Mouse (Mus musculus): Measurements from ENCODE around the gene Vps41. TPM values are rescaled to one million over a fixed set of nuclear protein-coding genes. Genes with fewer than 3 reads are reported as not detected.

Gene Vps41
- polyA plus RNA-seq, 1 experiment from 2014 or later: 73.7 TPM

- ATAC-seq (ENCODE audit: insufficient number of reproducible peaks, insufficient read depth, low FRiP score, low TSS enrichment, low read depth): no peak
- H3K27ac ChIP-seq: no peak overlapping the region
- H3K9ac ChIP-seq: no peak overlapping the region
- 87% methylated on average over 4 of the region's 4 CpGs for WGBS
- no peaks in the 10 kb centered on the region for H3K4me1 ChIP-seq
- H3K4me2 ChIP-seq: no peak overlapping the region
- peaks cover 13% of the 10 kb centered on the region for H3K36me3 ChIP-seq
- H3K9me3 ChIP-seq: no peaks in the 10 kb centered on the region
- no peaks in the 10 kb centered on the region for H3K27me3 ChIP-seq
- H3K4me3 ChIP-seq: no peak overlapping the region
Observed at GRCm38 (mm10) chr13:18842556-18842955, 125.5 kb downstream of the Vps41 start.

GRCm38 (mm10) chr13:18843546-18843945 lies 126.5 kb downstream of the Vps41 start:
- no peak for ATAC-seq (ENCODE audit: insufficient number of reproducible peaks, insufficient read depth, low FRiP score, low TSS enrichment, low read depth)
- Histone ChIP-seq H3K9ac (no peak overlapping the region), H3K27me3 (no peaks in the 10 kb centered on the region), H3K36me3 (peaks cover 15% of the 10 kb centered on the region), H3K4me2 (no peak overlapping the region), H3K27ac (no peak overlapping the region), H3K9me3 (no peaks in the 10 kb centered on the region), H3K4me3 (no peak overlapping the region), H3K4me1 (no peaks in the 10 kb centered on the region)
- 86% methylated on average over 1 of the region's 1 CpGs for WGBS

- Histone ChIP-seq H3K27me3 (no peaks in the 10 kb centered on the region), H3K4me2 (no peak overlapping the region), H3K4me1 (no peaks in the 10 kb centered on the region), H3K36me3 (peaks cover 27% of the 10 kb centered on the region), H3K27ac (no peak overlapping the region), H3K4me3 (no peak overlapping the region), H3K9ac (no peak overlapping the region), H3K9me3 (no peaks in the 10 kb centered on the region)
- no peak for ATAC-seq (ENCODE audit: insufficient number of reproducible peaks, insufficient read depth, low FRiP score, low TSS enrichment, low read depth)
- 83% methylated on average over 3 of the region's 3 CpGs for WGBS
Observed at GRCm38 (mm10) chr13:18847386-18847785, 130.3 kb downstream of the Vps41 start.

- Histone ChIP-seq H3K4me2 (no peak overlapping the region), H3K27ac (no peak overlapping the region), H3K4me3 (no peak overlapping the region), H3K36me3 (peaks cover 37% of the 10 kb centered on the region), H3K9me3 (no peaks in the 10 kb centered on the region), H3K27me3 (no peaks in the 10 kb centered on the region), H3K4me1 (no peaks in the 10 kb centered on the region), H3K9ac (no peak overlapping the region)
- ATAC-seq (ENCODE audit: insufficient number of reproducible peaks, insufficient read depth, low FRiP score, low TSS enrichment, low read depth): no peak
Observed at GRCm38 (mm10) chr13:18849563-18849962, 132.5 kb downstream of the Vps41 start.

GRCm38 (mm10) chr13:18851182-18851581 lies 134.1 kb downstream of the Vps41 start:
- Histone ChIP-seq H3K27ac (no peak overlapping the region), H3K9me3 (no peaks in the 10 kb centered on the region), H3K36me3 (peaks cover 30% of the 10 kb centered on the region), H3K4me1 (no peaks in the 10 kb centered on the region), H3K4me3 (no peak overlapping the region), H3K9ac (no peak overlapping the region), H3K27me3 (no peaks in the 10 kb centered on the region), H3K4me2 (no peak overlapping the region)
- 78% methylated on average over 4 of the region's 4 CpGs for WGBS
- ATAC-seq (ENCODE audit: insufficient number of reproducible peaks, insufficient read depth, low FRiP score, low TSS enrichment, low read depth): no peak

GRCm38 (mm10) chr13:18852718-18853117 lies 135.6 kb downstream of the Vps41 start:
- no peak overlapping the region for H3K27ac ChIP-seq
- H3K4me3 ChIP-seq: no peak overlapping the region
- no peaks in the 10 kb centered on the region for H3K27me3 ChIP-seq
- peaks cover 32% of the 10 kb centered on the region for H3K36me3 ChIP-seq
- WGBS: 86% methylated on average over 8 of the region's 8 CpGs
- H3K4me2 ChIP-seq: no peak overlapping the region
- no peaks in the 10 kb centered on the region for H3K9me3 ChIP-seq
- ATAC-seq (ENCODE audit: insufficient number of reproducible peaks, insufficient read depth, low FRiP score, low TSS enrichment, low read depth): no peak
- no peaks in the 10 kb centered on the region for H3K4me1 ChIP-seq
- H3K9ac ChIP-seq: no peak overlapping the region

- Histone ChIP-seq H3K4me3 (no peak overlapping the region), H3K27me3 (no peaks in the 10 kb centered on the region), H3K9ac (no peak overlapping the region), H3K4me2 (no peak overlapping the region), H3K9me3 (no peaks in the 10 kb centered on the region), H3K27ac (no peak overlapping the region), H3K36me3 (peaks cover 35% of the 10 kb centered on the region), H3K4me1 (no peaks in the 10 kb centered on the region)
- no peak for ATAC-seq (ENCODE audit: insufficient number of reproducible peaks, insufficient read depth, low FRiP score, low TSS enrichment, low read depth)
- WGBS: 76% methylated on average over 8 of the region's 8 CpGs
Observed at GRCm38 (mm10) chr13:18856026-18856802, 139.1 kb downstream of the Vps41 start.

- ATAC-seq (ENCODE audit: insufficient number of reproducible peaks, insufficient read depth, low FRiP score, low TSS enrichment, low read depth): no peak
- Histone ChIP-seq H3K9me3 (no peaks in the 10 kb centered on the region), H3K36me3 (peaks cover 38% of the 10 kb centered on the region), H3K4me2 (no peak overlapping the region), H3K27me3 (no peaks in the 10 kb centered on the region), H3K4me3 (no peak overlapping the region), H3K4me1 (no peaks in the 10 kb centered on the region), H3K27ac (no peak overlapping the region), H3K9ac (no peak overlapping the region)
- WGBS: 80% methylated on average over 4 of the region's 4 CpGs
Observed at GRCm38 (mm10) chr13:18858183-18858582, 141.1 kb downstream of the Vps41 start.

GRCm38 (mm10) chr13:18859389-18859788 lies 142.3 kb downstream of the Vps41 start:
- no peak for ATAC-seq (ENCODE audit: insufficient number of reproducible peaks, insufficient read depth, low FRiP score, low TSS enrichment, low read depth)
- Histone ChIP-seq H3K4me3 (no peak overlapping the region), H3K4me2 (no peak overlapping the region), H3K9me3 (no peaks in the 10 kb centered on the region), H3K9ac (no peak overlapping the region), H3K27me3 (no peaks in the 10 kb centered on the region), H3K4me1 (no peaks in the 10 kb centered on the region), H3K27ac (no peak overlapping the region), H3K36me3 (peaks cover 40% of the 10 kb centered on the region)
- WGBS: 90% methylated on average over 3 of the region's 3 CpGs

GRCm38 (mm10) chr13:18868030-18868490 lies 151.0 kb downstream of the Vps41 start:
- Histone ChIP-seq H3K9me3 (no peaks in the 10 kb centered on the region), H3K36me3 (peaks cover 24% of the 10 kb centered on the region), H3K9ac (0 out of 2 replicates have a peak overlapping the region, but pooled peaks have one; percentile 17), H3K4me1 (no peaks in the 10 kb centered on the region), H3K27ac (no peak overlapping the region), H3K4me2 (no peak overlapping the region), H3K4me3 (no peak overlapping the region), H3K27me3 (no peaks in the 10 kb centered on the region)
- 32% methylated on average over 5 of the region's 5 CpGs for WGBS
- peak; percentile 34; the same call in 1 of the 2 replicates for ATAC-seq (ENCODE audit: insufficient number of reproducible peaks, insufficient read depth, low FRiP score, low TSS enrichment, low read depth)

GRCm38 (mm10) chr13:18868825-18869224 lies 151.7 kb downstream of the Vps41 start:
- Histone ChIP-seq H3K27me3 (no peaks in the 10 kb centered on the region), H3K4me3 (no peak overlapping the region), H3K36me3 (peaks cover 17% of the 10 kb centered on the region), H3K4me1 (no peaks in the 10 kb centered on the region), H3K27ac (no peak overlapping the region), H3K9ac (no peak overlapping the region), H3K4me2 (no peak overlapping the region), H3K9me3 (no peaks in the 10 kb centered on the region)
- ATAC-seq (ENCODE audit: insufficient number of reproducible peaks, insufficient read depth, low FRiP score, low TSS enrichment, low read depth): no peak
- 89% methylated on average over 5 of the region's 5 CpGs for WGBS

GRCm38 (mm10) chr13:18875321-18875720 lies 158.2 kb downstream of the Vps41 start:
- Histone ChIP-seq H3K9ac (no peak overlapping the region), H3K4me1 (peaks cover 7% of the 10 kb centered on the region; the same call in 1 of the 2 replicates), H3K27me3 (no peaks in the 10 kb centered on the region), H3K9me3 (no peaks in the 10 kb centered on the region), H3K36me3 (no peaks in the 10 kb centered on the region), H3K4me2 (no peak overlapping the region), H3K4me3 (no peak overlapping the region), H3K27ac (no peak overlapping the region)
- 19% methylated on average over 7 of the region's 7 CpGs for WGBS
- no peak for ATAC-seq (ENCODE audit: insufficient number of reproducible peaks, insufficient read depth, low FRiP score, low TSS enrichment, low read depth)

All from embryonic facial prominence, embryonic 13.5 days (tissue).